ENCODE assay signal across 8 mouse cellular contexts in the genomic region with DNA sequence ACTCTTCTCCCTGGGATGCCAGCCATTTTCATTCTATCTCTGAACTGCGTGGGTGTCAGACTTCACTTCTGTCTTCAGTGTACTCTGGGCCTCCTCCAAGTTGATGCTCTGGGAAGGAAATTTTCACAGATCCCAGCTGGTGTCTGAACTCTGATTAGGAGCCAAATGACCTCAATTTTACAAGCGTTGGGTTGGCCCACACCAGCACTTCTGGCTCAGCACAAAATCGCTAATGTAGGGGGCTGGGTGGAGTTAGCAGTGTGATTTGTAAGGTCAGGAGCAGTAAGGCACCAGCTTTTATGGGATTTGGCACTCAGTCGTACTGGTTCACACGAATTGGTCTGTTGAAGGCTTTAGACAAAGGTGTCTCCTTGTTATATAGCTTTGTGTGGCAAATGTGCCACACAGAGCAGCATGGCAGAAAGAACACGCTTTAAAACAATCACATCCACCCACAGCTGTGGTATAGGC.
DNase-seq lines count a peak whose midpoint lies in the region; ATAC-seq lines count a peak whose summit lies in the region.

No protein-coding gene starts in this region.

- no peak for ATAC-seq in megakaryocyte progenitor cell, adult 5-6 weeks (replicated peaks; ENCODE audit: poor library complexity)
- ATAC-seq in midbrain, embryonic 15.5 days (replicated peaks) = no peak

- peak; percentile 1 to 69 for DNase-seq in urinary bladder, adult 18-20 months (ENCODE audit: low spot score in 2 of 2)
- no peak for DNase-seq in urinary bladder, adult 2 months (ENCODE audit: low spot score)
- DNase-seq in gastrocnemius, adult 18-20 months (ENCODE audit: low spot score) = peak; percentile 83
- peak; percentile 18 for DNase-seq in kidney, adult 18-20 months
- peak; percentile 38 for DNase-seq in lung, postnatal 25 days (ENCODE audit: low spot score)
- DNase-seq in yolk sac, embryonic 10.5 days (ENCODE audit: low spot score) = no peak

- H3K4me2 ChIP-seq in midbrain, embryonic 15.5 days = no peak overlapping the region

- WGBS in midbrain, embryonic 15.5 days = 61% methylated on average over 6 of the region's 6 CpGs

- no peaks in the 10 kb centered on the region for H3K27me3 ChIP-seq in midbrain, embryonic 15.5 days (replicated peaks)

- H3K9me3 ChIP-seq in midbrain, embryonic 15.5 days = no peaks in the 10 kb centered on the region

- H3K4me3 ChIP-seq in midbrain, embryonic 15.5 days = no peak overlapping the region

- no peaks in the 10 kb centered on the region for H3K36me3 ChIP-seq in midbrain, embryonic 15.5 days (replicated peaks)

- H3K9ac ChIP-seq in midbrain, embryonic 15.5 days = no peak overlapping the region

- no peak overlapping the region for H3K27ac ChIP-seq in midbrain, embryonic 15.5 days

- H3K4me1 ChIP-seq in midbrain, embryonic 15.5 days = no peaks in the 10 kb centered on the region

Comparison
In these comparisons a context has a peak if more than half of its experiments do, and no peak if none do; other contexts are left out.
1. DNase-seq: peak in urinary bladder, adult 18-20 months (2 of 2), gastrocnemius, adult 18-20 months (single experiment), kidney, adult 18-20 months (single experiment) and lung, postnatal 25 days (single experiment); none in urinary bladder, adult 2 months (single experiment) and yolk sac, embryonic 10.5 days (single experiment).